Mouse (Mus musculus) thymus, postnatal 4 days (tissue): ENCODE measurements at regions not wholly inside any gene's neighbourhood (a gene's known extent, or its start where the extent isn't known, plus 50 kb on each side); places are given as distances from the start of the nearest gene placed in this dataset.

Source experiments
- DNase-seq: peaks from one replicate; pipeline ENCODE4 v3.0.0; 2021

DNA sequence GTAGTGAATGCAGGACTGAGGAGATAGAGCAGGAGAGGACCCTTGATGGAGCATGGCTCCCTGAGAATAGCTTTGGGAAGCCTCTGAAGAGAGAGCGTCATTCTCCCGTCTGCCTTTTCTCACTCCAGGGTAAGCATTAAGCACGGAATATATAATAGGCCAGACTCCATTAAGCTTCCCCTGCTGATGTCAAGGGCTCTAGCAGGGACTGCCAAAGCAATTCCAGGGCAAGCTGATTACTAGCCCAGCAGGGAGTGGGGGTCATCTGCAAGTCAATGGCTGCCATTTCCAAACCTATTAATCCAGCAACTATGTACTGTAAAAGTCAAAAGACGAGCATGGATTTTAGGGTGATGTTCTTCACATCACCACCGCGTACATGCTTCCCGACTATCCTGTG, 111.2 kb upstream of the Arl4c start:
- no peak for DNase-seq

DNA sequence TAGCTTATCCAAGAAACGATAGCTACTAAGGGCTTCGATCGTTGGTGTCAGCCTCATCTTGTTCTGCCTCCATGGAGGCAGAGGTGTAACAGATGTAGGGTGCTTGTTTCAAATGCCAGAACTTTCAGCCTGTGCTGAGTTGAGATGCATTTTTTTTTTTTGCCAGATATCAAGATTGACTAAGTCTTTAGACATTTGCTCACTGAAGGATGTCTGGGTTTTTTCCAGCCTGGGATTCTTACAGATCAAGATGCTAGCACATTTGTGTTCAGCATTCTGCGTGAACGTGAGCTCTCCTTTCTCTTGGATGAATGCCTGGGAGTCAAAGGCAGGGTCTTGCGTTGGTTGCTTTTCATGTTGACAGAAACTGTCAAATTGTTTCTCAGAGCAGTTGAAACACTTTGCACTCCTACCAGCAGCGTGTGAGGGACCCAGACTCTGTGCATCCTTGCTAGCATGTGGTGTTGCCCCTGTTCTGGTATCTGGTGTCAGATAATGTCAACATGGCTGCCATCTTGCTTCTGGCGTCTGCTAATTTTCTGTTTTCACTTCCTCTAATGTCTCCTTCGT, 114.4 kb upstream of the Arl4c start:
- no peak for DNase-seq

DNA sequence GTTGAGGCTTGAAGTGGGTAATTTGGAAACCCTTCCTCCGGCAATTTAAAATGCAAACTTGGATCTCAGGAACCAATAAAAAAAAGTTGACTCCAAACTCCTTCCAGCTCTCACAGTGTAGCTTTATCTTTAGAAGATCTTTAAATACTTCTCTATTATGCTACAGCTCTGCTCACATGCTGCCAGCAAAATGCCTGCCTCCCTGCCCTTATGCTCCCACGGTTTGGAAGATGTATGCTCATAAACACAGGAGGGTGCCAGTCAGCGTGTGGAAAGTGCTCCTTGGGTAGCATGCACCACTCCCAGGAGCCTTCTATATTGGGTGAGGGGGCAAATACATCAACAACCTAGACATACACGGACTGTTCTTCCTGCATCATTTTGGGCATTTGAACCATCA, 123.2 kb upstream of the Arl4c start:
- DNase-seq, result no peak

DNA sequence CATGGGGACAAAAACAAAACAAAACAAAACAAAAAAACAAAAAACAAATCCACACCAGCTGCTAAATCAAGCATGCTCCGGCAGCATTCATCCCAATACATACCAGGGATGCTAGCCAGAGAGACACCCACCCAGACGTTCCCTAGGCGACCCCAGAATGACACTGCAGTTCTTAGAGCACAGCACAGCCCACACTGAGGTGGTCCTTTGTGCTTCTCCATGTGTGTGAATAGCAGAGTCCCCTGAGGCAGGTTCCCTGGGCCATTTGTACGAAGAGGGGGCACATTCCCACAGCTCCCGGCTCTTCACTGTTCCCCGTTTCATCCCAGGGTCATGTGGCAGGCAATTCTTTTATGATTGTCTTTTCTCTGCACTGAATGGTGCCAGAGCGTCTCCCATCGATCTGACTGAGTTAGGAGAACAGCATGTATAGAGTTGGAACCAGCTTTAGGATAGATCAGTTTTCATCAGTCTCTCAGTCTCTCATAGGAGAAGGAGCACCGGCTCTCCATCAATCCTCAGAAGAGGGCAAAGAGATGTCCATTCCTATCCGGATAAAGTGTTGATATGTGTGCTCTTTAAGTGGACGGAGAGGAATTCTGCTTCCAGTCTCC, 136.7 kb upstream of the Arl4c start:
- no peak for DNase-seq

DNA sequence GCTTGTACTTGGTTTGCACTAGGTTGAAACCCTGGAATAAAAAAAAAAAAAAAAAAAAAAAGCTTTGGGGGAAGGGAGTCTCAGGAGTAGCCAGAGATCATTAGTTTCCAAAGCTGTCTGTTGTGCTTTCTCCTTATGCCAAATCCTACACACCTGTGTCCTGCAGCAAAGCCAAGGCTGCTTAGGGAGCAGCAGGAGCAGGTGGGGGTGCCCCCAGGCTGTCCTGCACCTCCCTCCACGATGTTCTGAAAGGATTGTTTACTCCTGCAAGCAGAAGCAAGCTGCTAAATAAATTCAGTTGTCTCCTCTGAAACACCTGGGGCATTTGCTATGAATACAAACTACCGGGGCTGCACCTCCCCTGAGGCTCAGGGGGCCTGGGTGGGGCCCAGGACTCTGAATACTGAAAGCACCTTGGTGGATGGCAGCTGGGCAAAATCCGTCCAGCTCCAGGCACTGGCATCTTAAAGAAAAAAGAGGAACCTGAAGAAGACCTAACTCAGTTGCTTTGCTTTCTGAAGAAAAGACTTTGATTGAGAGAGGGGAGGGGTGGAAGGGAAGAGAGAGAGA, 137.5 kb upstream of the Arl4c start:
- DNase-seq, result no peak

- DNase-seq, result no peak
Observed at GRCm38 (mm10) chr1:88839977-88840628, 138.1 kb upstream of the Arl4c start.

DNA sequence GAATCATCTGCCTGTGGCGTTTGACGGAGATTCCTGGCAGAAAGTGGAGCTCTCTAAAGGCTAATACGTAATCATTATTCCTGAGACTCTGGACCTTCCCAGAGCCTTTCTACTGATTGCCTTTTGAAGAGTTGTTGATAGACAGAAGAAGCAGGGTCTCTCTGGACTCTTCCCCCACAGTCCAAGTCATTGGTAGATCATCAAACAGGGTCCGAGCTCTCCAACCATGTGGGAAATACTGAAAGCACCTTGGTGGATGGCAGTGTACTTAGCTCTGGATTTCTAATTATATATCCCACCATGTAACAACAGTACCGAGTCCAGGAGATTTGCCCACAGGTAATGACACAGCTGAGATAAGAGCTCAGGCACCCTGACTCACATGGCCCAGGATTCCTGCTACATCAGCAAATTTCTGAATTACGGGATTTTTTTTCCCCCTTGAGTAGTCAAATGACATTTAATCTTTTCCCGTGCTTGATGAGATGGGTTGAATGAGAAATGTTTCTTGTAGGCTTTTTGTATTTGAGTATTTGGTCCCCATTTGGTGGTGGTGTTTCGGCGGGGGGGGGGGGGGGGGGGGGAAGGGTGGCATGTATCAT, 139.1 kb upstream of the Arl4c start:
- DNase-seq, result no peak

GRCm38 (mm10) chr1:88847333-88848091, 145.5 kb upstream of the Arl4c start:
- DNase-seq, result no peak

DNA sequence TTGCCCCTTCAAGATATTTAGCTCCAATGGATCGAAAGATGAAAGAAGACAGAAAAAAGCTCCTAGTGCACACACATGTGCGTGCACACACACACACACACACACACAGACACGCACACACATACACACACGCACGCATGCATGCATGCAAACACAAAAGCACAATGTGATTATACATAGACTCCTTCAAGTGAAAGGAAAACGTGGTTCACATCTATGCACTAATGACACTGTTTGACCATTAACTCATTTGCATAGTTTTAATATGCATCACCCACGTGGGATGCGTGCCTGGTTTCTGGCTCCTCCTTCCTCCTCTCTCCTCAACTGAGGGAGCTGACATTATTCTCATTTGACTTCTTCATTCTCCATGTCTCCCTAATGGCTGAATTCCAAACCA, 146.2 kb upstream of the Arl4c start:
- DNase-seq, result no peak

DNA sequence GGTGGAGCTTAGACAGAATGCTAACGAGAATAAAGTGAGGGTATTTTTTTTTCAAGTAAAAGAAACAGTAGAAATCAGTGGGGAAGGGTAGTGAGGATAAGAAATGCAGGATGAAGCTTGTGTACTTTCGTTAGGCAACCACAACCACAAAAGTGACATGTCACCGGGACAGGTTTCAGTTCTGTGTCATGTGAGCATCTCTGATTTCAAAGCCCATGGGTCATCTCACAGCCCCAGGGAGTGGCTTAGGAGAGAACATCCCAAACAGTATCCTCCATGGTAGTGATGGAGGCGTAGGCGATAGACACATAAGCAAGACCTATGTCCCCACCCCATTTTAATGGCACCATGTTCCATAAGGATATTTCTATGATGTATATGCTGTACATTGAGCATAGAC, 147.4 kb upstream of the Arl4c start:
- no peak for DNase-seq

GRCm38 (mm10) chr1:88851931-88852330, 149.9 kb upstream of the Arl4c start:
- no peak for DNase-seq

GRCm38 (mm10) chr1:88860871-88861589, 159.0 kb upstream of the Arl4c start:
- DNase-seq, result no peak

DNA sequence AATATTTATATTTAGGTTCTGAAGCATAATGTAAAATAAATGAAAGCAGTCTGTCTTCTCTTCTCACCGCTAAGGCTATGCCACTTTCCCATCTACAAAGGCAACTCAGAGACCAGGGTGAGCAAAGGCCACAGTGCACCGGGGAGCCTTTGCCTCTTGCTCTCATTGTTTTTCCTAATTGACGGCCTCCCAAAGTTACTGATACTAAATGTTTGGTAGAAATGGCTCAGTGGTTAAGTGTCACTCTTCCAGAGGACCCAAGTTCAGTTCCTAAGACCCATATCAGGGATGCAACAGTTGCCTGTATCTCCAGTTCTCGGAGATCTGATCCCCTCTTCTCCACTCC, 159.5 kb upstream of the Arl4c start:
- no peak for DNase-seq

DNA sequence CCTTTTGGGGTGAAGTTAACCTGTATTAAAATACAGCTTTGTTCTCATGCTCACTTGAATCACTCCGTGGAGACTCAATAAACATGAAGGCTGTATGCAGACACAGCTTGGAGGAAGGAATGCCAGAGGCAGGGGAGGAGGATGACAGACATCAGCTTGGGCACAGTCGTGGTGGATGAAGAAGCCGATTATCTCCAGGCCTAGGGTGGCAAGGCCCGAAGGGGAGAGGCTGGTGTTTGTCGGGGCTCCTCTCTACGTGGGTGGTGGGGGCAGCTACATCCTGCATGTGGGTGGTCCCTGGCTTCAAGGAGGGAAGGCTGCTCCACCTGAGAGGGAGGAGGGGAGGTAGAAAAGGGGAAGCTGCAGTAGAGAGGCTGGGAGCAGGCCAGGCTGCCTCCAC, 163.4 kb upstream of the Arl4c start:
- no peak for DNase-seq

DNA sequence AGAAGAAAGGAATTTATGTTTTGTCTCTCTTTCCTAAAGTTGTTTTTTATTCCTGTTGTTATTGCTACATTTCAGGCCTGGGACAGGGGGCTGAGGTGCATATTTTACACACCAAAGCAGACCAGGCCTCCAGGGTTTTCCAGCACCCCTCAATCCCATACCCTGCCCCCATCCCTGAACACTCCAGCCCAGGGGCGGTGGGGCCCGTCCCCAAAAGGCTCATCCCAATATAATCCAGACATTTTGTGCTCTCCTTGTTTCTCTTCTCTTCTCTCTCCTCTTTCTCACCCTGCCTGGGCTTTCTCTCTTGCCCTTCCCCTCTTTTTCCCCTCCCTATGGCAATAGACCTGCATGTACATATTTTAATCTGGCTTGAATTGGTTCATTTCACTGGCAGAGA, 164.6 kb upstream of the Arl4c start:
- no peak for DNase-seq

- DNase-seq, result no peak
Observed at GRCm38 (mm10) chr1:88867138-88867537, 165.1 kb upstream of the Arl4c start.

DNA sequence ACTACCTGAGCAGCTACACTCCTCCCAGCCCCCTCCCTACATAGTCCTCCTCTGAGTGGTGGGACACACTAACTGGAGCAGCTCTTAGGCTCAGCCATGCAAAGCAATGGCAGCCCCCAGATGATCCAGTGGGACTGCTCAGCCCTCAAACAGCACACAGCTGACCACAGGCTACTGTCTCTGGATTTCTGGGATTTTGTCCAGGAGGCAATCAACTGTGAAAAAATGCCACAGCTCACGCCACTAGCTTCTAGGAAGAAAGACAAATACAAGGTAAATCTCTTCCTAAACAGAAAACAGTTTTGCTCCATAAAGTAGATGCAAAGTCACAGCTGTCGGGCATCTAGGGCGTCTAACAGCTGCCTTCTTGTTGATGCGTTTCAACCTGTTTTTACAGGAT, 167.9 kb upstream of the Arl4c start:
- DNase-seq, result no peak

- no peak for DNase-seq
Observed at GRCm38 (mm10) chr1:88875356-88875755, 173.3 kb upstream of the Arl4c start.

- DNase-seq, result no peak
Observed at GRCm38 (mm10) chr1:88877441-88877840, 175.4 kb upstream of the Arl4c start.

DNA sequence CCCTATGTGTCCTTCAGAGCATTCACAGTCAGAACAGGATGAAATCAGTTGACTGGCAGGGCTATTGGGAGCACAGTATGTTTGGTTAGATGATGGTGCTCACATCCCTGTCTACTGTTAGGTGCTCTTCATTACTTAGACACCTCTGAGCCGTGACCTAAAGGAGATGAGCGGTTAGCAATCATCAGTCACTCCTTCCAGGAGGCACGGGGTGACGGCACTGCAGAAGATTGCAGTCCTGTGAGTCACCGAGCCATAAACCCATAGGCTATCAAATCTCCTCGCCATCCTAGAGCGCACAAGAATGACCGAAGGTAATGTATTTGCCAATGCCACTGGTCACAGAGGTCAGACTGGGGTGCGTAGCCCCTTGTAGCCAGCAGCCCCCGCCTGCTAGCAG, 176.8 kb upstream of the Arl4c start:
- DNase-seq, result no peak

DNA sequence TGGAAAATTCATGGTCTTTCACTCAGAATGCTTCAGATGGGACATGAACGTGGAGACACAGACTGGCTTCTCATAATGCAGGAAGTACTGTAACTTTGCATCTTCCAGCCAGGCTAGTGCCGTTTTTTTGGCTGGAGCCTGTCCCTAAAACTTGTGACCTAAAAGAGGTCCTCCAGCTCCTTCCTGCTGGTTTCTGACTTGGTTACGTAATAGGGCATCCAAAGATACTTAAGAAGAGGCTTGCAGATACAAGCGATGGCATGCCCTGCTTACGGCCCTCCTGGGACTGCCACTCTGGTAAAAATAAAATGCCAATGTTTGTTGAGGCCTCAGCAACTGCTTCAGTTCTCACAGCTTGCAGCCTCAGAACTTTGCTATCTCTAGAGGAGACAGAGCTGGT, 177.3 kb upstream of the Arl4c start:
- DNase-seq, result no peak

DNA sequence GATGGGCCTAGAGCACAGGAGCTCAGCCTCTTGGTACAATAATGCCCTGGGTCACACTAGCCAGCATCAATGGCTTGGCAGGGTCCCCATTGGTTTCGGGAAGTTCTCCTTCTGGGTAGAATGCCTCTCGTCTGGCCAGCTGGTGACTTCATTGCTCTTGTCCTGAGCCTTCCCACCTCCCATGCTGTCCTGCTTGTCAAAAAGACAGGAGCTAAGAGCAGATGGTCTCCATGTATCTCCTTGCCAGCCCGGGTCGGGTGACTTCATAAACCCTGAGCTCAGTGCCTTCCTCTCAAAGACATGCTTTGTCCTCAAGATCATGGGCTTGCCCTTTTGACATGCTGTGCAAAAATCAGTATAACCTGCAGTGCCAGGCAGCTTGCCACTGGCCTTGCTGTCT, 179.2 kb upstream of the Sh3bp4 start:
- DNase-seq, result no peak

- no peak for DNase-seq
Observed at GRCm38 (mm10) chr1:88902426-88902825, 167.8 kb upstream of the Sh3bp4 start.
